Mouse (Mus musculus) lung, embryonic 14.5 days (tissue): ENCODE measurements at regions not wholly inside any gene's neighbourhood (a gene's known extent, or its start where the extent isn't known, plus 50 kb on each side); places are given as distances from the start of the nearest gene placed in this dataset.
A peak's percentile ranks its signal among the peaks of the same experiment; 100 is the strongest.

Experiments used
- ATAC-seq: fragments of 200-750 bp; cut with Nextera tagmentation; 2 replicates; pipeline ENCODE4 v1.8.0; 2017; ENCODE audit warnings: mild to moderate bottlenecking, moderate TSS enrichment, moderate library complexity; ENCODE audit not compliant: insufficient read depth
- DNase-seq: peaks from one replicate; pipeline ENCODE4 v3.0.0-alpha.2; 2015
- H3K27ac ChIP-seq: fragments of 300-500 bp; sonication (generic); 2 replicates; pipeline ENCODE4 v1.5.1; 2014; ENCODE audit warnings: low read depth, mild to moderate bottlenecking, moderate library complexity
- H3K27me3 ChIP-seq: fragments of 300-500 bp; sonication (generic); 2 replicates; pipeline ENCODE4 v1.6.1; 2014; ENCODE audit warnings: low read length, control low read depth; ENCODE audit not compliant: insufficient read depth
- H3K36me3 ChIP-seq: fragments of 300-500 bp; sonication (generic); 2 replicates; pipeline ENCODE4 v1.6.1; 2014; ENCODE audit warnings: control low read depth; ENCODE audit not compliant: insufficient read depth
- H3K4me1 ChIP-seq: fragments of 300-500 bp; sonication (generic); 2 replicates; pipeline ENCODE4 v1.6.1; 2014; ENCODE audit warnings: antibody characterized with exemption, control low read depth; ENCODE audit not compliant: insufficient read depth
- H3K4me2 ChIP-seq: fragments of 300-500 bp; sonication (generic); 2 replicates; pipeline ENCODE4 v1.6.1; 2014; ENCODE audit warnings: mild to moderate bottlenecking
- H3K4me3 ChIP-seq: fragments of 300-500 bp; sonication (generic); 2 replicates; pipeline ENCODE4 v1.5.1; 2014; ENCODE audit warnings: low read depth, low read length
- H3K9ac ChIP-seq: fragments of 300-500 bp; sonication (generic); 2 replicates; pipeline ENCODE4 v1.6.1; 2014
- H3K9me3 ChIP-seq: fragments of 300-500 bp; sonication (generic); 2 replicates; pipeline ENCODE4 v1.6.1; 2016; ENCODE audit warnings: low read depth, low read length, control low read depth
- CTCF ChIP-seq: IDR thresholded peaks from 2 replicates; pipeline ENCODE4 v1.5.1; 2016; ENCODE audit warnings: antibody characterized with exemption, low read depth
- WGBS: fragments of 180-500 bp; shearing (Covaris S2); extraction: QIAGEN DNeasy Blood & Tissue Kit; methylation state at CpG from one replicate; pipeline ENCODE4 v1.1.7; 2014; 5-methylcytosine and 5-hydroxymethylcytosine counted together

DNA sequence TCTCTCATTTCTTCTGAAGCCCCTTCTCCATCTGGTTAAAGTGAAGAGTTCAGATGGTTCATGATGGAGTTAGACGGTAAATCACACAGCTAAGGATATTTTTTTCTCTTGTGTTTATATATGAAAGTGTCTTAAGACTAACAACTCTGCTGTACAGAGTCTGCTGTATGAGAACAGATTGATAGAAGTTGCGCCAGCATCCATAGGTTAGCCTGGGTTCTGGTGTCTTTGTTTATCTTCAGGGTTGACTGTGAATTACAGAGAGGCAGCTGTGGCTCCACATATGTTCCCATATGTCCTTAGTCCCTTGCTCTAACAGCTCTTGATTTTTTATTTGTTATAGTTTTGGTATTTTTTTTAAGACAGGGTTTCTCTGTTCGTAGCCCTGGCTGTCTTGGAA lies 334.9 kb upstream of the Api5 start:
- no peak overlapping the region for H3K9ac ChIP-seq
- H3K27ac ChIP-seq, result no peak overlapping the region
- peak; percentile 79 for DNase-seq
- no peaks in the 10 kb centered on the region for H3K36me3 ChIP-seq
- peak; percentile 95 for ATAC-seq
- 32% methylated on average over 3 of the region's 3 CpGs for WGBS
- no peaks in the 10 kb centered on the region for H3K27me3 ChIP-seq
- H3K4me3 ChIP-seq, result no peak overlapping the region
- no peaks in the 10 kb centered on the region for H3K9me3 ChIP-seq
- no peak overlapping the region for H3K4me2 ChIP-seq
- no peak for TF ChIP-seq CTCF
- H3K4me1 ChIP-seq, result no peaks in the 10 kb centered on the region

DNA sequence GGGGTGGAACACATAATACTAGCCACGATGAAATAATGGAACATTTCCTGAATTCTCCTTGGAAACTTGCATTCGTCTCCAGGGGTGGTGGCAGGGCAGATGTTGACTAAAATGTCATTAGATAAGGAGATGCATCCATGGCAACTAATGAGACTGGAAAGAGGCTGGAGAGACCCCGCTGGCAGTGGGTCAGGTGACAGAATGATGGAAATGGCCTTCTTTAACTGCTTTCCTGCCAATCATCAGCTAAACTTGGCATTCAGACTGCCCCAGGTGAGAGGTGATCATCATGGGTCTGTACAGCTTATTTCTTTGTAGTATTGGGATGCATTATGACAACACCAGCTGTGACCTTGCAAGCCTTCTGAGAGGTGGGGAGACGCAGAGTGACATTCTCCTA lies 334.3 kb upstream of the Api5 start:
- Histone ChIP-seq H3K4me1 (no peaks in the 10 kb centered on the region), H3K36me3 (no peaks in the 10 kb centered on the region), H3K4me2 (no peak overlapping the region), H3K9ac (no peak overlapping the region), H3K9me3 (no peaks in the 10 kb centered on the region), H3K27me3 (no peaks in the 10 kb centered on the region), H3K4me3 (no peak overlapping the region), H3K27ac (no peak overlapping the region)
- ATAC-seq (peak; percentile 5; the same call in 1 of the 2 replicates), DNase-seq (no peak)
- WGBS, result 24% methylated on average over 4 of the region's 4 CpGs
- TF ChIP-seq CTCF, result no peak

DNA sequence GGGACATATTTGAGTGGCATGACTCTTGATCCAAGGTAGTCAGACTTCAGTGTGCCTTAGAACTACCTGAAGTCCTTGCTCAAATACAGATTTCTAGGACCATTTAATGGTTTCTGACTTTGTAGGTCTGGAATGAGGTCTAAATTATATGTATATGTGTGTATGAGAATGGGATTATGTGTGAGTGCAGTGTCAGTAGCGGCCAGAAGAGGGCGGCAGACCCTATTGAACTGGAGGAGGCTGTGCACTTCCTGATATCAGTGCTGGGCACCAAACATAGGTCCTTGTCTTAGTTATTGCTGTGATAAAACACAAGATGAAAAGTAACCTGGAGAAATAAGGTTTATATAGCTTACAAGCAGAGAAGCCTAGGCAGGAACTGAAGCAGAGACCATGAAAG lies 328.6 kb upstream of the Api5 start:
- no peak overlapping the region for H3K9ac ChIP-seq
- ATAC-seq (no peak), DNase-seq (no peak)
- H3K27ac ChIP-seq, result no peak overlapping the region
- H3K27me3 ChIP-seq, result no peaks in the 10 kb centered on the region
- H3K4me1 ChIP-seq, result no peaks in the 10 kb centered on the region
- 94% methylated on average over 2 of the region's 2 CpGs for WGBS
- no peak overlapping the region for H3K4me2 ChIP-seq
- H3K36me3 ChIP-seq, result no peaks in the 10 kb centered on the region
- H3K4me3 ChIP-seq, result no peak overlapping the region
- TF ChIP-seq CTCF, result peak; percentile 38; the same call in 1 of the 2 replicates
- no peaks in the 10 kb centered on the region for H3K9me3 ChIP-seq

DNA sequence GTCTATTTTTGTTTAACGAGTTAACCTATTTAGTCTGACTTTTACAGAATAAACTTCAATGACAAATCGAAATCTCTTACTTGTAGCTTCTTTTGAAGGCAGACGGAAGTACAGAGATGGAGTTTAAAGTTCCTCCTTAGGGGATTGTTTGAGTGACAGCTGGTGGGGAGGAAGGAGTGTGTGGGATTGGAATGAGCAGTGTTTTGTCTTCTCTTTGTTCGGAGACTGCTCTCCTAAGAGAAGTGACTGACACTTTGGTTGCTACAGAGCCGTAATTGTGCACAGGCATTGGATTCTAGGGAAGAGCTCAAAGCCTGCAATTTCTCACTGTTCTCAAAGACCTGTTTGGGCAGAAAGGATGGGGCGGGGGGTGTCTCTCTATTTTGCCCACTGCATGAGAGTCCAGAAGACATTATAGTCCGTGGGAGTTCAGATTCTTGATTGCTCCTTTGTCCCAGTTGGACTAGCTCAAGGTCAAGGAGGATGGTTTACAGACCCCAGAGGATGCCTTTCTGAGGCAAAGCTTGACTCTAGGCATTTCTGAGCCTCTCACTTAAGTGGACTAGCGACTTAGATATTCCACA lies 327.0 kb upstream of the Api5 start:
- TF ChIP-seq CTCF, result no peak
- H3K27me3 ChIP-seq, result no peaks in the 10 kb centered on the region
- H3K4me2 ChIP-seq, result no peak overlapping the region
- H3K9ac ChIP-seq, result no peak overlapping the region
- no peaks in the 10 kb centered on the region for H3K36me3 ChIP-seq
- no peak overlapping the region for H3K27ac ChIP-seq
- DNase-seq (no peak), ATAC-seq (no peak)
- WGBS, result 40% methylated on average over 8 of the region's 8 CpGs
- no peak overlapping the region for H3K4me3 ChIP-seq
- no peaks in the 10 kb centered on the region for H3K4me1 ChIP-seq
- H3K9me3 ChIP-seq, result no peaks in the 10 kb centered on the region

DNA sequence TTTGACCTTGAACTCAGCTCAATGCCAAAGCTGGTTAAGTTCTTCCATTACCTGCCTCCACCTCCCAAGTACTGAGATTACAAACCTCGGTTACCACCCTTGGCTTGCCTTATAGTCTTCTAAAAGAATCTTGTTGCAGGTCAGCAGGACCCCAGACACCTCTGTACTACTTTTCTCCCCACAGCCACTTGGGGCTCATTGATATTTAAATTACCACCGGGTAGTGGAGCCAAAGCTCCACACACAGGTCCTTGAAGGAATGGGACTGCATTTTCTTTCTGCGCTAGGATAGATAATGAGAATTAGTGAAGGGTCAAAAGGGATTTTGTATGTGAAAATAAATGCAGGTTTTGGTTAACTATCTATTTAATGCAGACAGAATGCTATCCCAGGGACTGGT lies 326.5 kb upstream of the Api5 start:
- TF ChIP-seq CTCF, result no peak
- Histone ChIP-seq H3K9ac (no peak overlapping the region), H3K27ac (no peak overlapping the region), H3K4me1 (no peaks in the 10 kb centered on the region), H3K4me2 (no peak overlapping the region), H3K27me3 (no peaks in the 10 kb centered on the region), H3K4me3 (no peak overlapping the region), H3K36me3 (no peaks in the 10 kb centered on the region), H3K9me3 (no peaks in the 10 kb centered on the region)
- no peak for ATAC-seq
- 14% methylated on average over 3 of the region's 3 CpGs for WGBS
- no peak for DNase-seq

DNA sequence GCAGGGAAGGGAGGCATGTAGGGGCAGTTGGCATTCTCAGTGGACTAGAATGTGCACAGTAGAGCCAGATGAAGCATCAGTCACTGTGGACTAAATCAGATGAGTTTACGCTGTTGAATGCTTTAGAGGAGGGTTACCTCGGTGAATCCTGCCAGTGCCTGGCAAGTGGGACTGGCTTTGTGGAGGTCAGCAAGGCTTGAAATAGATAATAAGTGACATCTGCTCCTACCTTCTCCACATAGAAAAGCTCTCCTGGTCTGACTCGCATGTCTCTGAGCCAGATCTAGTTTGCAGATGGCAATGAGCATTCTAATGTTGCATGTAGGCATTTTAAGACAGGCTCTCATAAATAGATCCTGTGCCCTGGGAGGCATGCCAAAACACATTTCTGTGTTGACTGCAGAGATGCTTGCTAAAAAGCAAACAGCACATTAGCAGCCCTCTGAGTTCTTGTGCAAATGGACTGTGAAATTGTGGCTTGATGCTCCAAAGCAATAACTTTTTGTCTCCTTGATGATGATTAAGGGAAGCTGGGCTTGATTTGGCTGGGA lies 310.3 kb upstream of the Api5 start:
- no peak for TF ChIP-seq CTCF
- no peak overlapping the region for H3K4me3 ChIP-seq
- peak; percentile 55 for DNase-seq
- WGBS, result 79% methylated on average over 3 of the region's 3 CpGs
- no peaks in the 10 kb centered on the region for H3K9me3 ChIP-seq
- no peaks in the 10 kb centered on the region for H3K27me3 ChIP-seq
- no peak overlapping the region for H3K27ac ChIP-seq
- no peaks in the 10 kb centered on the region for H3K36me3 ChIP-seq
- no peak overlapping the region for H3K4me2 ChIP-seq
- H3K4me1 ChIP-seq, result no peaks in the 10 kb centered on the region
- no peak for ATAC-seq
- H3K9ac ChIP-seq, result no peak overlapping the region

DNA sequence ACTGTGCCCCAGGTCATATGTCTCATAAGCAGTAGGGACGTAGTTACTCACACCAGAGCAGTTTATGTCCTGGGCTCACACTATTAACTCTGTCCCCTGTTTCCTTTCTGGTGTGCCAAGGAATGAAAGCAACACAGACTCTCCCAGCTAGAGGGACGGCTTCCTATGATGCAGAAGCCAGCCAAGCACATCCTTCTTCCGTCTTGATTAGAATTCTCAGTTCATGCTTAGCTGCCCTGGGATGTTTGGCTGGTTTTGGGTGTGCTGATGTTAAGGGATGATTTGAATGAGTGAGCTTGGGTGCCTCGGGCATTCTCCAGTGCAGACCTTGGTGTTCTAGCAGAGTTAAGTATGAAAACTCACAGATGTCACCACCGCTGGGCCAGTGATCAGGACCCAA lies 291.9 kb upstream of the Api5 start:
- DNase-seq (no peak), ATAC-seq (no peak)
- Histone ChIP-seq H3K9ac (no peak overlapping the region), H3K4me2 (no peak overlapping the region), H3K9me3 (no peaks in the 10 kb centered on the region), H3K4me1 (no peaks in the 10 kb centered on the region), H3K27me3 (no peaks in the 10 kb centered on the region), H3K27ac (no peak overlapping the region), H3K36me3 (no peaks in the 10 kb centered on the region), H3K4me3 (no peak overlapping the region)
- 75% methylated on average over 5 of the region's 5 CpGs for WGBS
- no peak for TF ChIP-seq CTCF

DNA sequence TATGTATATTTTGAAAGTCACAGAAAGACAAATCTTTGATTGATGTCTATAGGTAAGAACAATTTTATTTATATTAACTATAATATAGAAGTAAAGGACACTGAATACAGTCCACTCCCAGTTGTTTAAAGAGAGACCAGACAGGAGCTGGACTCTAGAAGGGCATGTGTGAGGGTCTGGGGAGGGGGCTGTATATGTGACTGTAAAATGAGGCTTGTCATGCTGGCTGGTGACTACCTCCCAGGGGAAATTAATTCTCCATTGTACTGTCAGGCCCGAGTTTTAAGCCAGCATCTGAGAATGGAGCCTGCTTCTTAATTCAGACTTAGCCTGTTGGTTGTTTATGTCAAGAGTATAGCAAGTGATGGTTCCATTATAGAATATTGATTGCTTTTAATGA lies 261.4 kb upstream of the Api5 start:
- no peak for TF ChIP-seq CTCF
- no peak overlapping the region for H3K9ac ChIP-seq
- no peak overlapping the region for H3K27ac ChIP-seq
- H3K4me1 ChIP-seq, result no peaks in the 10 kb centered on the region
- WGBS, result 50% methylated on average over 1 of the region's 1 CpGs
- H3K4me3 ChIP-seq, result no peak overlapping the region
- no peaks in the 10 kb centered on the region for H3K36me3 ChIP-seq
- no peak for ATAC-seq
- no peak overlapping the region for H3K4me2 ChIP-seq
- no peaks in the 10 kb centered on the region for H3K27me3 ChIP-seq
- no peak for DNase-seq
- H3K9me3 ChIP-seq, result no peaks in the 10 kb centered on the region
